Mouse (Mus musculus): Measurements from ENCODE around the gene Inha.

DNA sequence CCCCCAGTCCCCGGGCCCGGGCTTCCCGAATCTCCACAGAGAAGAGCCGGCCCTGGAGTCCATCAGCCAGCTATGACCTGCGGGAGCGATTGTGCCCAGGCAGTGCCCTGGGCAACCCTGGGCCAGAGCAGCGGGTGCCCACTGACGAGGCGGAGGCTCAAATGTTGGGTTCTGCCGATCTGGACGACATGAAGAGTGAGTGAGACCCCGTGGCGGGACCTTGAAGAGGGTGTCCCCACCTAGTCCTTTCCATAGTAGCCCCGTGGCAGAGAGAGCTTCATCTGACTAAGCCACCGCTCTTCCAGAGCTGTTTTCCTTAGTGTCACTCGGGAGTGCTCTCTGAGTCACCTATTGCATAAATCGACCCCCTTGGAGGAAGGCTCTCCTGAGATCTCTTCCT is 42.0 kb downstream of the Inha start:
- TF ChIP-seq CTCF (IDR thresholded peaks at IDR 0.05; ENCODE audit: control insufficient read depth, insufficient read depth, insufficient read length), result no peak
- TF ChIP-seq USF1 (IDR thresholded peaks at IDR 0.05; ENCODE audit: low read depth), result no peak
- no peak for TF ChIP-seq MYOD1 (IDR thresholded peaks at IDR 0.05; ENCODE audit: control insufficient read depth, insufficient read length, low read depth)
- no peak for TF ChIP-seq CEBPB (IDR thresholded peaks at IDR 0.05; ENCODE audit: low read depth)
- no peak for TF ChIP-seq MYOG (IDR thresholded peaks at IDR 0.05; ENCODE audit: control insufficient read depth, extremely low read depth, insufficient read length)
- TF ChIP-seq MAX (IDR thresholded peaks at IDR 0.05), result no peak

Data from C2C12 (cell line).